Mouse (Mus musculus) regulatory T cell (primary cell): ENCODE results near the gene Rbm28.
"Not testable (repeated sequence)": the region's sequence is repeated elsewhere in the genome, so short reads cannot be mapped to it uniquely, and the experiment has no call there.

Source experiments
- in situ Hi-C: fragments of 300-600 bp; cut with MboI, MseI; formaldehyde crosslinking; loops from one replicate; pipeline ENCODE4 v1.15.1; 2025; ENCODE audit warnings: high pct_unique_total_duplicates

Rbm28 gene

GRCm38 (mm10) chr6:29195846-29196698 is 31.3 kb upstream of the Rbm28 start:
- in situ Hi-C loops: no loop called here

- in situ Hi-C loops: no loop called here
Observed at GRCm38 (mm10) chr6:29195146-29195545, 30.3 kb upstream of the Rbm28 start.

- in situ Hi-C loops: no loop called here
Observed at GRCm38 (mm10) chr6:29193961-29194750, 29.4 kb upstream of the Rbm28 start.

GRCm38 (mm10) chr6:29187936-29188335 is 23.1 kb upstream of the Rbm28 start:
- in situ Hi-C loops: no loop called here

GRCm38 (mm10) chr6:29179843-29180242 is 15.0 kb upstream of the Rbm28 start:
- in situ Hi-C loops: no loop called here

GRCm38 (mm10) chr6:29178888-29179658 is 14.3 kb upstream of the Rbm28 start, which contains the start of gene Prrt4:
Gene Prrt4 (minus strand): TSS chr6:29179584.
- in situ Hi-C loops: no loop called here

GRCm38 (mm10) chr6:29177901-29178879 is 13.4 kb upstream of the Rbm28 start:
- in situ Hi-C loops: no loop called here

GRCm38 (mm10) chr6:29175113-29175512 is 10.3 kb upstream of the Rbm28 start:
- in situ Hi-C loops: no loop called here

GRCm38 (mm10) chr6:29174368-29174767 is 9.6 kb upstream of the Rbm28 start:
- in situ Hi-C loops: no loop called here

- in situ Hi-C loops: no loop called here
Observed at GRCm38 (mm10) chr6:29170952-29171388, 6.2 kb upstream of the Rbm28 start.

- in situ Hi-C loops: no loop called here
Observed at GRCm38 (mm10) chr6:29170063-29170921, 5.5 kb upstream of the Rbm28 start.

- in situ Hi-C loops: loop anchor here (5.0 kb wide), 2 partner anchors 33 to 108 kb away; partner anchors contain the start of gene Fam71f2
Observed at GRCm38 (mm10) chr6:29169675-29170062, 4.9 kb upstream of the Rbm28 start.

- in situ Hi-C loops: loop anchor here (5.0 kb wide), 2 partner anchors 33 to 108 kb away; partner anchors contain the start of gene Fam71f2
Observed at GRCm38 (mm10) chr6:29168871-29169270, 4.1 kb upstream of the Rbm28 start.

- in situ Hi-C loops: loop anchor here (5.0 kb wide), 2 partner anchors 36 to 111 kb away; partner anchors contain the start of gene Fam71f2
Observed at GRCm38 (mm10) chr6:29166196-29166595, 1.4 kb upstream of the Rbm28 start.

GRCm38 (mm10) chr6:29161291-29161690 is 3.5 kb downstream of the Rbm28 start:
- in situ Hi-C loops: not testable (repeated sequence)

- in situ Hi-C loops: no loop called here
Observed at GRCm38 (mm10) chr6:29160786-29161185, 4.0 kb downstream of the Rbm28 start.

GRCm38 (mm10) chr6:29156326-29156725 is 8.5 kb downstream of the Rbm28 start:
- in situ Hi-C loops: no loop called here

GRCm38 (mm10) chr6:29150001-29150400 is 14.8 kb downstream of the Rbm28 start:
- in situ Hi-C loops: no loop called here

GRCm38 (mm10) chr6:29147407-29148010 is 17.3 kb downstream of the Rbm28 start:
- in situ Hi-C loops: no loop called here
